Mouse (Mus musculus) intestine, embryonic 14.5 days (tissue): ENCODE measurements around the gene Cox4i1. TPM values are rescaled to one million over a fixed set of nuclear protein-coding genes. Genes with fewer than 3 reads are reported as not detected.

ENCODE experiments used
- ATAC-seq: fragments of 200-750 bp; cut with Nextera tagmentation; replicated peaks from 2 replicates; pipeline ENCODE4 v1.8.0; 2017; ENCODE audit warnings: low read depth, moderate number of reproducible peaks, moderate TSS enrichment, moderate library complexity; ENCODE audit not compliant: low FRiP score, low TSS enrichment
- DNase-seq: peaks from one replicate; pipeline ENCODE4 v3.0.0-alpha.2; 2018; ENCODE audit warnings: low spot score
- H3K27ac ChIP-seq: fragments of 300-500 bp; sonication (generic); 2 replicates; pipeline ENCODE4 v1.5.1; 2014; ENCODE audit warnings: low read depth, mild to moderate bottlenecking, control low read depth
- H3K27me3 ChIP-seq: fragments of 300-500 bp; sonication (generic); replicated peaks from 2 replicates; pipeline ENCODE4 v1.6.1; 2014; ENCODE audit warnings: low read length, control low read depth; ENCODE audit not compliant: control insufficient read depth, insufficient read depth
- H3K36me3 ChIP-seq: fragments of 300-500 bp; sonication (generic); 2 replicates; pipeline ENCODE4 v1.6.1; 2014; ENCODE audit warnings: low read length, control low read depth; ENCODE audit not compliant: control insufficient read depth, insufficient read depth
- H3K4me1 ChIP-seq: fragments of 300-500 bp; sonication (generic); replicated peaks from 2 replicates; pipeline ENCODE4 v1.6.1; 2014; ENCODE audit warnings: low read length, control low read depth, mixed read lengths; ENCODE audit not compliant: control insufficient read depth, insufficient read depth
- H3K4me2 ChIP-seq: fragments of 300-500 bp; sonication (generic); 2 replicates; pipeline ENCODE4 v1.6.1; 2014; ENCODE audit warnings: low read length
- H3K4me3 ChIP-seq: fragments of 300-500 bp; sonication (generic); 2 replicates; pipeline ENCODE4 v1.5.1; 2014; ENCODE audit warnings: low read depth, low read length, control low read depth, mixed read lengths
- H3K9ac ChIP-seq: fragments of 300-500 bp; sonication (generic); 2 replicates; pipeline ENCODE4 v1.6.1; 2014; ENCODE audit warnings: mild to moderate bottlenecking, low read length
- H3K9me3 ChIP-seq: fragments of 300-500 bp; sonication (generic); 2 replicates; pipeline ENCODE4 v1.6.1; 2016; ENCODE audit warnings: low read length, control low read depth; ENCODE audit not compliant: control insufficient read depth
- WGBS: fragments of 180-500 bp; shearing (Covaris S2); extraction: QIAGEN DNeasy Blood & Tissue Kit; methylation state at CpG from one replicate; pipeline ENCODE4 v1.1.7; 2014; 5-methylcytosine and 5-hydroxymethylcytosine counted together
- polyA plus RNA-seq: library from polyadenylated mRNA; unstranded; fragments of >200 nt; fragmentation: Nextera tagmentation; extraction: Ambion mirVana; gene quantifications from 2 replicates; pipeline ENCODE4 v1.2.1, GENCODE M21; 2014

Cox4i1 gene
- polyA plus RNA-seq, 1 experiment from 2014 or later, result 1,281 TPM

DNA sequence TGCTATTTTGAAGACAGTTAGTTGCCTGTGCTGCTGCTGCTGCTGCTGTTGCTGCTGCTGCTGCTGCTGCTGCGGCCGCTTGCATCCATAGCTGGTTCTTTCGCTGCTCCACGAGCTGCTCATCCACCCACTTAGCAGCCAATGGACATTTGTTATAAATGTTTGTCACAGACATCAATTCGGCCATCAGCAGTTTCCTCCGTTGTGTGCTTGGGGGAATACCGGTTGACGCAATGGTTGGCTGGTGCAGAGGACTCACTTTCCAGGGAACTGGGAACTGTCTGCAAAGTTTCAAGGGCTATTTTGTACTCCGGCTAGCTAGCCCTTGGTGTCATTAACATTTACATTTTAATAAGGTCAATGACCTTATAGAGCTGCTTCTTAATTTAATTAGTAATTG is 36.2 kb downstream of the Cox4i1 start:
- Histone ChIP-seq H3K9me3 (no peaks in the 10 kb centered on the region), H3K4me3 (no peak overlapping the region), H3K4me1 (no peaks in the 10 kb centered on the region), H3K27me3 (no peaks in the 10 kb centered on the region), H3K9ac (no peak overlapping the region), H3K4me2 (no peak overlapping the region), H3K36me3 (no peaks in the 10 kb centered on the region), H3K27ac (no peak overlapping the region)
- 28% methylated on average over 9 of the region's 9 CpGs for WGBS
- ATAC-seq, result no peak
- no peak for DNase-seq

DNA sequence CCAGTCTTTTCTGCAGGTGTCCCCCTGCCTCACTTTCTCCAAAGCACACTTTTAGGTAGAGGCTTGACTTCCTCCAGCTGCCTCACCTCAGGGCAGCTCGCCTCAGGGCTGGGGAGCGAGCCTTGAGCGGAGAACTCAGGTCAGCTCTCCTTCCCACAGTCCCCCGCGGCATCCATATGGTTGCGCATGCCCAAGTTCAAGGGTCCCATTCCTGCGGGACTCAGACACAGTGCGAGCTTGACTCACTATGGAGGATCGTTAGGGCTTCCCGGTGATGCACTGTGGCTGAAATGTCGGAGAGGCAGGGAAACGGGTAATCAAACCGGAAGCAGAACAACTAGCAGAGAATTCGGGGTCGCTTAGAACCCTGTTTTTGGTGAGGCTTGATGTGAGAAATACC is 37.1 kb downstream of the Cox4i1 start:
- DNase-seq (no peak), ATAC-seq (no peak)
- no peaks in the 10 kb centered on the region for H3K9me3 ChIP-seq
- no peak overlapping the region for H3K9ac ChIP-seq
- no peak overlapping the region for H3K4me3 ChIP-seq
- no peaks in the 10 kb centered on the region for H3K36me3 ChIP-seq
- no peak overlapping the region for H3K4me2 ChIP-seq
- 83% methylated on average over 15 of the region's 15 CpGs for WGBS
- H3K4me1 ChIP-seq, result no peaks in the 10 kb centered on the region
- no peaks in the 10 kb centered on the region for H3K27me3 ChIP-seq
- no peak overlapping the region for H3K27ac ChIP-seq

DNA sequence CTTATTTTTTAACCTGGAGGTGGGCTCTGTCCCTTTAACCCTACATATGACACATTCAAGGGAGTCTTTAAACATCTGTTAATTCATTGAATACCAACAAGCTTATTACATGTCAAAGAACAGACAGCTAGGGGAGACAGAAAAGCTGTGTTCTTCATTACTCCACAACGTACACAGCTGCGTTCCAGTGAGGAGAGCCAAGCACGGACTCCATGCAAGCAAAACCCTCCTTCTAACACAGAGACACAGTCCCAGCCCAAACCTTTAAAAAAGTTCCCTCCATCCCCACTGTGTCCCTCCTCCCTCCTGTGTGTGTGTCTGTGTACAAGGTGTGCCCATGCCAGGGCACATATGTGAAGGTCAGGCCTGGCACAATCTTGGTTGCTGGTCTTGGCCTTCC is 38.2 kb downstream of the Cox4i1 start:
- Histone ChIP-seq H3K4me1 (no peaks in the 10 kb centered on the region), H3K4me3 (no peak overlapping the region), H3K9ac (no peak overlapping the region), H3K9me3 (no peaks in the 10 kb centered on the region), H3K27me3 (no peaks in the 10 kb centered on the region), H3K36me3 (no peaks in the 10 kb centered on the region), H3K4me2 (no peak overlapping the region), H3K27ac (no peak overlapping the region)
- no peak for ATAC-seq
- DNase-seq, result no peak
- 59% methylated on average over 3 of the region's 3 CpGs for WGBS

DNA sequence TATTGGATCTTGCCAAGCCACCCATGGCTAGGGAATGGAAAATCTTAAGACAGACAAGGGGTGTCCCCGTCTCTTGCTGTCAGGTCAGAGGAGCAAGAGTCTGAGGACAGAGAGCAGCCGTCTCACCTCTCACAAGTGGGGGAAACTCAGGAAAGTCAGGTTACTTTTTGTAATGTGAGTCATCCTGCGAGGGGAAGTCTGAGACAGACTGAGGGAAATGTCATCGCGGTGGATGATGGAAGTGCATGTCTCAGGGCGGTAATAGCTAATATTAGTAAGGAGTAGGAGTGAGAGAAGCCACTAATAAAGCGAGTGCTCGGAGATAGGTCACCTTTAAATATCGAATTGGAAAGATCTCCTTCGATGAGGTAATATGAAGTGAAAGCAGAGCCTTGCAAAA is 41.2 kb downstream of the Cox4i1 start:
- no peaks in the 10 kb centered on the region for H3K27me3 ChIP-seq

DNA sequence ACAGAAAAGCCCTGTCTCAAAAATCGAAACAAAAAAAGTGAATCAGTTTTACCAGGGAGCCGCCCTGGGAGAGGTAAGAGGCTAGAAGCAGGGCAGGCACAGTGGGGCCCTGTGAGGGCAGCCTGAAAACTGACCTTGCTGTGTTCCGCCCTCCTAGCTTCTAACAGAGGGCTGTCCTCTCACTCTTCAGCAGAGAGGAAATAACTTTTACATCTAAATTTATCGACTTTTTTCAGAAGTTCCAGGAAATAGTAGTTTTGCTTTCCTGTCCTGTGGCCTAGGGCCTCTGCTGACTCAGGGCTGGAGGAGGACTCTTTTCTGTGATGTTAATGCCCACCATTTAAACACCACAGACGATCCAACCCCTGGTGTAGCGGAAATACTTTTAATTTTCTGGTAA is 47.2 kb downstream of the Cox4i1 start:
- H3K27ac ChIP-seq, result no peak overlapping the region
- no peaks in the 10 kb centered on the region for H3K27me3 ChIP-seq
- no peaks in the 10 kb centered on the region for H3K36me3 ChIP-seq
- DNase-seq (no peak), ATAC-seq (no peak)
- no peaks in the 10 kb centered on the region for H3K4me1 ChIP-seq
- 70% methylated on average over 6 of the region's 6 CpGs for WGBS
- H3K4me2 ChIP-seq, result no peak overlapping the region
- no peaks in the 10 kb centered on the region for H3K9me3 ChIP-seq
- no peak overlapping the region for H3K9ac ChIP-seq
- H3K4me3 ChIP-seq, result no peak overlapping the region

More for the DNA sequence above, 41.2 kb downstream of the Cox4i1 start:
- WGBS, result 72% methylated on average over 10 of the region's 10 CpGs
- Histone ChIP-seq H3K4me1 (no peaks in the 10 kb centered on the region), H3K4me2 (no peak overlapping the region), H3K9me3 (no peaks in the 10 kb centered on the region), H3K36me3 (no peaks in the 10 kb centered on the region), H3K4me3 (no peak overlapping the region), H3K9ac (no peak overlapping the region), H3K27ac (no peak overlapping the region)
- no peak for DNase-seq
- ATAC-seq, result no peak

DNA sequence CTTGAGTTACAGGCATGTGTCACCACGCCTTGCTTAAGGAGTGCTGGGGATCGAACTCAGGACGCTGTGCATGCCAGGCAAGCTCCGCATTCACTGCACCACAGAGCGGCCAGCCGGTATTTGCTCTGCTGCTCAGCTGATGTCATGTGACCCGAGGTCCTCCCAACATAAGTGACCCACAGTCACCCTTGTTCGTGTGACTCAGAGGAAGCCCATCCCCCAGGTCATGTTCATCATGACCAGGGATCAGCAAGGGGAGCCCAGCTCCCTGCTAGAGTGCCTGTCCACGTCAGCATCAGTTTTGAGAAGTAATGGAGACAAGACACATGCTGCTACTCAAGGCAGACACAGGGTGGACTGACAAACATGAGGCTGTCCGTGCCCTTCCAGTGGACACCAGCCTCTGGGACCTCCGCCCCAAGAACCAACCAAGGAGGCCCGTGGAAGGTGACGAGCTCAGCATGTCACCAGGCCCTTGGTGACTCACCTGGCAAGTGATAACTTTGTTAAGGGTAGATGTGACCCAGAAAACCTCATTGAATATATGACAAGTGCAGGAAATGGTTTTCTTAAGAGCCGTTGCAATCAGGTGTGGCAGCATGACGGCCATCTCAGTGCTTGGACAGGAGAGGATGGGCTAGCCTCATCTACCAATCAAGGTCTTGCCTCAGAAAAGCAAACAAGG is 48.1 kb downstream of the Cox4i1 start:
- Histone ChIP-seq H3K4me1 (no peaks in the 10 kb centered on the region), H3K27me3 (no peaks in the 10 kb centered on the region), H3K4me2 (no peak overlapping the region), H3K27ac (no peak overlapping the region), H3K36me3 (no peaks in the 10 kb centered on the region), H3K9me3 (no peaks in the 10 kb centered on the region), H3K9ac (no peak overlapping the region), H3K4me3 (no peak overlapping the region)
- 76% methylated on average over 15 of the region's 15 CpGs for WGBS
- DNase-seq, result no peak
- no peak for ATAC-seq

DNA sequence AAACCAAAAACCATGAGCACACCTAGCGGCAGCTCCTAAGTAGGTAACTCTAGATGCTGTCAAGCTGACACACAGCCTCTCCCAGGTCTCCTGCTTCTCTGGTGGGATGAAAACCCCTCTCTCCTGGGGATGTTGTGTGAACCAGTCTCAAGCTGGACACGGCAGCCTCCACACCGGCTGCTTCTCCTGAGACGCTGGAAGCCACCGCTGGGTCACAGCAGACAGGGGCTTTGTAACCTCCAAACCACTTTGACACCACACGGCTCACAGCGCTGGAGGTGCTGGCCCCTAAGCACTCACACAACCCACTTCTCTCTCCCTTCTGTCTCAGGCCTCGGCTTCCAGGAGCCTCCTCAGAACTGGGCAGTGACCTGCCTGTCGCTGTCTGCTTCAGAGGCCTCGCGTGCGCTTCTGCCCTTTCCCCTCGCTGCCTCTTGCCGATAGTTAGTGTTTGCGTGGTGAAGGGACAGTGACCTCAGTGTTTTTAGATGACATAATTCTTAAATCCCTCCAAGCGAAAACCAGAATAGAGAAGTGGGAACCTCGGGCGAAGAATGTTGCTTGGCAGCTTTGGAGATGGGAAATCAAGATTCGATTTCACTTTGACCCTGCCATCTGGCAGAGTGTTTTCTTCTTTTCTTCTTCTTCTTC is 51.7 kb downstream of the Cox4i1 start:
- Histone ChIP-seq H3K4me2 (no peak overlapping the region), H3K36me3 (no peaks in the 10 kb centered on the region), H3K4me1 (no peaks in the 10 kb centered on the region), H3K9ac (no peak overlapping the region), H3K4me3 (no peak overlapping the region), H3K27ac (no peak overlapping the region), H3K27me3 (no peaks in the 10 kb centered on the region), H3K9me3 (no peaks in the 10 kb centered on the region; the same call in 1 of the 2 replicates)
- WGBS, result 61% methylated on average over 19 of the region's 19 CpGs
- ATAC-seq (no peak), DNase-seq (peak; percentile 49)

DNA sequence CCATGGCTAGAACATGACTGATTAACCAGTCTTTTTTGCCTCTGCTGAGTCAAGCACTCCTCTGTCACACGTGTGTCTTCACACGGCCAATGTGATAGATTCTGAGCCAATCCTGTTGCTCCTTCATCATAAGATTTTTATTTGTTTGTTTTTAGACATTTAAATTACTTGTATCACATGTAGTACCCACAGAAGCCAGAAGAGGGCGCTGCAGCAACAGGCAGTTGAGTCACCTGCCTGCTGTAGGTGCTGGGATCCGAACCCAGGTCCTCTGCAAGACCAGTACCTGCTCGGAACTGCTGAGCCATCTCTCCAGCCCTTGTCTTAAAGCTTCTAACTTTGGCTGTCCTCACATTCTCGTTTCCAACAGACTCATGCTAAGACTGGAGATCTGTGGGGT is 55.0 kb downstream of the Cox4i1 start:
- no peak overlapping the region for H3K4me3 ChIP-seq
- no peaks in the 10 kb centered on the region for H3K27me3 ChIP-seq
- H3K36me3 ChIP-seq, result no peaks in the 10 kb centered on the region
- no peak overlapping the region for H3K27ac ChIP-seq
- WGBS, result 77% methylated on average over 6 of the region's 6 CpGs
- no peaks in the 10 kb centered on the region; the same call in 1 of the 2 replicates for H3K9me3 ChIP-seq
- no peak overlapping the region for H3K9ac ChIP-seq
- no peak overlapping the region for H3K4me2 ChIP-seq
- H3K4me1 ChIP-seq, result no peaks in the 10 kb centered on the region
- ATAC-seq (no peak), DNase-seq (no peak)
